Mouse (Mus musculus) lung, postnatal 0 days (tissue): ENCODE data around the gene 9530053A07Rik. TPM values are rescaled to one million over a fixed set of nuclear protein-coding genes. Genes with fewer than 3 reads are reported as not detected.

Experiments
- ATAC-seq: fragments of 200-750 bp; cut with Nextera tagmentation; 2 replicates; pipeline ENCODE4 v1.8.0; 2017; ENCODE audit warnings: moderate library complexity
- DNase-seq: peaks from one replicate; pipeline ENCODE4 v3.0.0-alpha.2; 2016; ENCODE audit warnings: low spot score
- H3K27ac ChIP-seq: fragments of 300-500 bp; sonication (generic); 2 replicates; pipeline ENCODE4 v1.5.1; 2014; ENCODE audit warnings: antibody characterized with exemption, mild to moderate bottlenecking, low read length, mixed read lengths
- H3K27me3 ChIP-seq: fragments of 300-500 bp; sonication (generic); replicated peaks from 2 replicates; pipeline ENCODE4 v1.6.1; 2014; ENCODE audit warnings: low read length, mixed read lengths; ENCODE audit not compliant: insufficient read depth
- H3K36me3 ChIP-seq: fragments of 300-500 bp; sonication (generic); 2 replicates; pipeline ENCODE4 v1.6.1; 2014; ENCODE audit warnings: low read length, mixed read lengths; ENCODE audit not compliant: insufficient read depth
- H3K4me1 ChIP-seq: fragments of 300-500 bp; sonication (generic); 2 replicates; pipeline ENCODE4 v1.6.1; 2014; ENCODE audit warnings: antibody characterized with exemption, low read depth, low read length, mixed read lengths; ENCODE audit not compliant: insufficient read depth
- H3K4me2 ChIP-seq: fragments of 300-500 bp; sonication (generic); replicated peaks from 2 replicates; pipeline ENCODE4 v1.6.1; 2014; ENCODE audit warnings: low read depth, mild to moderate bottlenecking, low read length, moderate library complexity, mixed read lengths
- H3K4me3 ChIP-seq: fragments of 300-500 bp; sonication (generic); 2 replicates; pipeline ENCODE4 v1.5.1; 2014; ENCODE audit warnings: low read depth, low read length
- H3K9ac ChIP-seq: fragments of 300-500 bp; sonication (generic); replicated peaks from 2 replicates; pipeline ENCODE4 v1.6.1; 2014; ENCODE audit warnings: low read depth, mild to moderate bottlenecking
- H3K9me3 ChIP-seq: fragments of 300-500 bp; sonication (generic); 2 replicates; pipeline ENCODE4 v1.6.1; 2016; ENCODE audit warnings: low read length, mixed read lengths
- CTCF ChIP-seq: IDR thresholded peaks from 2 replicates; pipeline ENCODE4 v1.5.1; 2016; ENCODE audit warnings: antibody characterized with exemption, mild to moderate bottlenecking
- EP300 ChIP-seq: IDR thresholded peaks from 2 replicates; pipeline ENCODE4 v1.6.1; 2016; ENCODE audit warnings: antibody characterized with exemption, mild to moderate bottlenecking, control low read depth
- WGBS: fragments of 180-500 bp; shearing (Covaris S2); extraction: QIAGEN DNeasy Blood & Tissue Kit; methylation state at CpG from one replicate; pipeline ENCODE4 v1.1.7; 2014; 5-methylcytosine and 5-hydroxymethylcytosine counted together
- polyA plus RNA-seq: library from polyadenylated mRNA; unstranded; fragments of >200 nt; fragmentation: Nextera tagmentation; extraction: Ambion mirVana; gene quantifications from 2 replicates; pipeline ENCODE4 v1.2.1, GENCODE M21; 2015

9530053A07Rik gene
- polyA plus RNA-seq, 1 experiment from 2014 or later: 0.51 TPM

DNA sequence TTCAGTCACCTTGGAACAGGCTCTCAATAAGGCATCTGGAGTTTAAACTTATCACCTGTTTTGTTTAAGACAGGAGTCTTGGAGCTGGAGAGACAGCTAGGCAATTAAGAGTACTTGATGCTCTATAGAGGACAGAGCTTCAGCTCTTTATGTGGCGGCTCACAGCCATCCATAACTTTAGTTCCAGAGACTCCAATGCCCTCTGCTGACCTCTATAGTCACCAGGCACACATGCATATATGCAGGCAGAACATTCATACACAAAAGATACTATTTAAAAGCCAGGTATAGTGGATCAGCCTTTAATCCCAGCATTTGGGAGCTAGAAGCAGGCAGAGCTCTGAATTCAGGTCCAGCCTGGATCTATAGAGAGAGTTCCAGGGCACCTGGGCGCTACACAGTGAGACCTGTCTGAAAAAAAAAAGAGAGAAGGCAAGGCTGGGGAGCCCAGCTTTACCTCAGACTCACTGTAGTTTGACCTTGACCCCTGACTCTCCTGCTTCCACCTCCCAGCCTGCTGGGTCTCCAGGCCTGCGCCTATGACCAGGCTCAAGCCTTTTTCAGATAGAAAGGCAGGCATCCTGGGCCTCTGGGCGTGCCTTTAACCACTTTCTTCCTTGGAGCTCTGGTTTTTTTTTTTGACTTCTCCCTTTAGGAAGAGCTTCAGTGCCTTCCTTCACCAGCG lies 66.3 kb downstream of the 9530053A07Rik start:
- no peak for TF ChIP-seq CTCF
- TF ChIP-seq EP300: no peak
- H3K36me3 ChIP-seq: no peaks in the 10 kb centered on the region; the same call in 1 of the 2 replicates
- no peak for DNase-seq
- H3K4me1 ChIP-seq: no peaks in the 10 kb centered on the region
- H3K9ac ChIP-seq: no peak overlapping the region
- 80% methylated on average over 4 of the region's 5 CpGs for WGBS
- no peak overlapping the region for H3K27ac ChIP-seq
- no peak overlapping the region for H3K4me2 ChIP-seq
- ATAC-seq: no peak
- no peaks in the 10 kb centered on the region for H3K27me3 ChIP-seq
- no peak overlapping the region for H3K4me3 ChIP-seq
- H3K9me3 ChIP-seq: no peaks in the 10 kb centered on the region

DNA sequence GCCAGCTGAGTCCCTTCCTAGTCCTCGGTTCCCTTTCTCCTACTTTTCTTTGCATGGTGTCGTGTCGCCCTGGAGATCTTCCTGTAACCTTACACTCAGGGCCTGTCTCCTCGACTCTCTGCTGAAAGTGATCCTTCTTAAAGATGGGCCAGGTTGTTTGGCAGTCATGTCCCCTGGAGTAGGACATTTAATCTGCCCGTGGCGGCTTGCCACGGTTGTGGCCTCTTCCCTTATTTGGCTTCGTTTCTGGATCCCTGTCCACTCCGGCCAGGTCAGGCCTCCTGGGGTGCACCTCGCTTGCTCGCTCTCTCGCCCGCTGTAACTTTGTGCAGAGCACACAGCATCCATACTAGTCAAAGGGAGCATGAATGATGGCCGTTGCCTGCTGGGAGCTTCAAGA lies 67.3 kb downstream of the 9530053A07Rik start:
- Histone ChIP-seq H3K27me3 (no peaks in the 10 kb centered on the region), H3K4me3 (no peak overlapping the region), H3K4me2 (no peak overlapping the region), H3K27ac (no peak overlapping the region), H3K36me3 (no peaks in the 10 kb centered on the region; the same call in 1 of the 2 replicates), H3K9ac (no peak overlapping the region), H3K9me3 (no peaks in the 10 kb centered on the region), H3K4me1 (no peaks in the 10 kb centered on the region)
- 73% methylated on average over 14 of the region's 14 CpGs for WGBS
- TF ChIP-seq EP300: no peak
- TF ChIP-seq CTCF: no peak
- ATAC-seq (no peak), DNase-seq (no peak)

DNA sequence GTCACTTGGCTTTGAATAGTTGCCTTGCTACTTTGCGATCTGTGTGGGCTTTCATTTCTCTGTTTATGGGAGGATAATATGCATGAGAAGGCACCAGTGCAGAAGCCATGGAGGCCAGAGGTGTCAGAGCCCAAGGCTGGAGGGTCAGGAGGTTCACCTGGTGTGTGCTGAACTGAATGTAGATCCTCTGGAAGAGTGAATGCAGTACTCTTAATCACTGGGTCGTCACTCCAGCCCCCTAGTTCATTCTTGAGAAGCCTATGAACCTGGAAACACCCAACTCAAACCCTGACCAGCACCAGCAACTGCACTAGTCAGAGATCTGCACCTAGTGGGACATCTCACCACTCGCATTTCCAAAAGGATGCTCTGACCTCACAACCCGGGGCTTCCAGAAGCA lies 69.8 kb downstream of the 9530053A07Rik start:
- Histone ChIP-seq H3K9me3 (no peaks in the 10 kb centered on the region), H3K4me1 (no peaks in the 10 kb centered on the region), H3K27me3 (no peaks in the 10 kb centered on the region), H3K4me3 (no peak overlapping the region), H3K36me3 (no peaks in the 10 kb centered on the region; the same call in 1 of the 2 replicates), H3K27ac (no peak overlapping the region), H3K9ac (no peak overlapping the region), H3K4me2 (no peak overlapping the region)
- DNase-seq (no peak), ATAC-seq (no peak)
- no peak for TF ChIP-seq CTCF
- no peak for TF ChIP-seq EP300
- WGBS: 66% methylated on average over 4 of the region's 4 CpGs

DNA sequence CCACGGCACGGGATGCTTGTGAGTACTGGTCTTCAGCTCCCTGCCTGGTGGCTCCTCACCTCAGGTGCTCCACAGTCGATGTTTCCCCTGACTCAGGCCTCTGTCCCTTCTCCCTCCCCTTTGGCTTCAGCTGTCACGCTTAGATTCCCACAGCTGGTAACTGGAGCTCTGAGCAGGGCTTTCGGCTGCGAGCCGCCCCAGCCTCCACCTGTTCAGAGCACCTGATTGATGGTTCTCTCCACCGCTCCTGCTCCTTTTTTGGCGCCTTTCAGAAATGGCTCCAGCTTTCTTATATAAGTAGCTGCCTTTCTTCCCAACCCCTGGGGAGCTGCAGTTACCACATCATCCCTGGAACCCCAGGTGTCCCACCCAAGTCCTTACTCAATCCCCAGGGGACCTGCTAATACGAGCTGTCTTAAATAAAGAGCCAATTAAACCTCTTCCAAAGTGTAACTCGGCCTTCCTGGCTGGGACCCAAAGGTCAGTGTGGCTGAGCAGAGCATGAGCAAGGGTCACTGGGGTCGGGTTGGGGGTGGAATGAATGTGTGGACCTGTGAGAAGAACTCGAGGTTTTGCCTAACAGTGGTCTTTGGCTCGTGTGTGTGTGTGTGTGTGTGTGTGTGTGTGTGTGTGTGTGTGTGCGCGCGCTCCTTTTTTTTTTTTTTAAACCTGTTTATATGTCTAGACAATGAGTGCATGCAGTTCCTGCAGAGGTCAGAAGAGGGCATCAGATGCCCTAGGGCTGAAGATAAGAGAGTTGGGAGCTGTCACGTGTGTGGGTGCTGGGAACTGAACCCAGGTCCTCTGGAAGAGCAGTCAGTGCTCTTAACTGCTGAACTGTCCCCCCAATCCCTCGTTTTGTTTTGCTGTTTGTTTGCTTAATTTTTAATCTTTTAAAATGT lies 74.2 kb downstream of the 9530053A07Rik start:
- Histone ChIP-seq H3K4me3 (no peak overlapping the region), H3K4me1 (no peaks in the 10 kb centered on the region), H3K27me3 (no peaks in the 10 kb centered on the region), H3K4me2 (no peak overlapping the region), H3K9ac (no peak overlapping the region), H3K27ac (no peak overlapping the region), H3K36me3 (no peaks in the 10 kb centered on the region), H3K9me3 (no peaks in the 10 kb centered on the region)
- DNase-seq: no peak
- TF ChIP-seq EP300: no peak
- no peak for TF ChIP-seq CTCF
- no peak for ATAC-seq
- WGBS: 51% methylated on average over 19 of the region's 19 CpGs

DNA sequence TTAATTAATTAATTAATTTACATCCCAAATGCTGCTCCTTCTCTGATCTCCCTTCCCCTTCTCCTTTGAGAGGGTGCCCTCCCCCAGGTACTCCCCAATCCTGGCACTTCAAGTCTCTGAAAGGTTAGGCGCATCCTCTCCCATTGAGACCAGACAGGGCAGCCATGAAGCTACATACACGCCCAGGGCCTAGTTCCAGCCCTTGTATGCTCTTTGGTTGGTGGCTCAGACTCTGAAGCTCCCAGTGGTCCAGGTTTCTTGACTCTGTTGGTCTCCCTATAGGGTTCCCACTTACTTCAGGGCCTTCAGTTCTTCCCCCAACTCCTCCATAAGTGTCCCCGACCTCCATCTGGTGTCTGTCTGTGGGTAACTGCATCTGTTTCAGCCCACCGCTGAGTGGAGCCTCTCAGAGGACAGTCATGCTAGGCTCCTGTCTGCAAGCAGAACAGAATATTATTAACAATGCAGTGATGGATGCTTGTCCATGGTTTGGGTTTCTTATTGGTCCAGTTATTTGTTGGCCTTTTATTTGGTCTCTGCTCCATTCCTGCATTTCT lies 76.9 kb downstream of the 9530053A07Rik start:
- 62% methylated on average over 4 of the region's 4 CpGs for WGBS
- Histone ChIP-seq H3K4me3 (no peak overlapping the region), H3K4me1 (no peaks in the 10 kb centered on the region), H3K36me3 (no peaks in the 10 kb centered on the region), H3K27ac (no peak overlapping the region), H3K27me3 (no peaks in the 10 kb centered on the region), H3K9ac (no peak overlapping the region), H3K9me3 (no peaks in the 10 kb centered on the region), H3K4me2 (no peak overlapping the region)
- TF ChIP-seq CTCF (no peak), EP300 (no peak)
- ATAC-seq (no peak), DNase-seq (no peak)

DNA sequence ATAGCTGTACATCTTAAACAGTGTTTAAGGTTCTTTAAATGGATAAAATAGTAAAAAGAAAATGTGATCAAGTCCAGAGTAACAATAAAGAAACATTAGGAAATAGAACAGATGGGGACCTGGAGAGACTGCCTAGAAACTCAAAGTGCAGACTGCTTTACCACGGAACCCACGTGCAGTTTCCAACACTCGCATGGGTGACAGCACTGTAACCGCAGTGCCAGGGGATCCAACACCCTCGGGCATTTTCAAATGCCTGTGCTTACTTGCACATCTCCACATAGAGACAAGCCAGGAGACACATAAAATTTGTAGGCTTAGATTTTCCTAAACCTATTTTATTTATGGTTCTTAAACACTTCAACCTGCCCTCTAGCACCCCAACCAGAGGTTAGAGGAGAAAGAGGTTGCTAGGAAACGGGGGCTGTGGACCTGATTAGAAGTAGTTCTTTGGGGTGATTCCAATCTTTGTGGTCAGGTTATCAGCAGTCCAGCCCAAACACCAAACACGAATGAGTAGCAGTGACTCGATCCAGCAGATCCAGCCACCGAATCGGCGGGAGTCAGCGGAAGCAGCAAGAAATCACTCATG lies 79.2 kb downstream of the 9530053A07Rik start:
- H3K27me3 ChIP-seq: no peaks in the 10 kb centered on the region
- WGBS: 24% methylated on average over 12 of the region's 12 CpGs
- H3K9ac ChIP-seq: no peak overlapping the region
- H3K4me3 ChIP-seq: no peak overlapping the region
- H3K4me1 ChIP-seq: no peaks in the 10 kb centered on the region
- TF ChIP-seq EP300 (no peak), CTCF (no peak)
- H3K27ac ChIP-seq: no peak overlapping the region
- ATAC-seq (no peak), DNase-seq (no peak)
- H3K36me3 ChIP-seq: no peaks in the 10 kb centered on the region
- H3K4me2 ChIP-seq: peak overlapping the region; percentile 44
- H3K9me3 ChIP-seq: no peaks in the 10 kb centered on the region
